Mouse (Mus musculus) lung, embryonic 16.5 days (tissue): ENCODE data around the gene Magi1. TPM values are rescaled to one million over a fixed set of nuclear protein-coding genes. Genes with fewer than 3 reads are reported as not detected.

Source experiments
- ATAC-seq: fragments of 200-750 bp; cut with Nextera tagmentation; 2 replicates; pipeline ENCODE4 v1.8.0; 2017; ENCODE audit warnings: low read depth, mild to moderate bottlenecking, moderate library complexity
- H3K27ac ChIP-seq: fragments of 300-500 bp; sonication (generic); 2 replicates; pipeline ENCODE4 v1.5.1; 2014; ENCODE audit warnings: mild to moderate bottlenecking, control low read depth, low read length
- H3K27me3 ChIP-seq: fragments of 300-500 bp; sonication (generic); 2 replicates; pipeline ENCODE4 v1.6.1; 2014; ENCODE audit warnings: low read depth, low read length, mixed read lengths; ENCODE audit not compliant: control insufficient read depth, insufficient read depth
- H3K36me3 ChIP-seq: fragments of 300-500 bp; sonication (generic); 2 replicates; pipeline ENCODE4 v1.6.1; 2014; ENCODE audit warnings: low read length; ENCODE audit not compliant: control insufficient read depth, insufficient read depth
- H3K4me1 ChIP-seq: fragments of 300-500 bp; sonication (generic); replicated peaks from 2 replicates; pipeline ENCODE4 v1.6.1; 2014; ENCODE audit warnings: low read length, mixed read lengths; ENCODE audit not compliant: control insufficient read depth, insufficient read depth
- H3K4me2 ChIP-seq: fragments of 300-500 bp; sonication (generic); 2 replicates; pipeline ENCODE4 v1.6.1; 2014; ENCODE audit warnings: low read depth, low read length, control low read depth
- H3K4me3 ChIP-seq: fragments of 300-500 bp; sonication (generic); 2 replicates; pipeline ENCODE4 v1.5.1; 2014; ENCODE audit warnings: mild to moderate bottlenecking, low read length, control low read depth
- H3K9ac ChIP-seq: fragments of 300-500 bp; sonication (generic); 2 replicates; pipeline ENCODE4 v1.6.1; 2014; ENCODE audit warnings: low read length, control low read depth
- H3K9me3 ChIP-seq: fragments of 300-500 bp; sonication (generic); 2 replicates; pipeline ENCODE4 v1.6.1; 2016; ENCODE audit warnings: low read length; ENCODE audit not compliant: control insufficient read depth
- WGBS: fragments of 180-500 bp; shearing (Covaris S2); extraction: QIAGEN DNeasy Blood & Tissue Kit; methylation state at CpG from one replicate; pipeline ENCODE4 v1.1.7; 2014; 5-methylcytosine and 5-hydroxymethylcytosine counted together
- polyA plus RNA-seq: library from polyadenylated mRNA; unstranded; fragments of >200 nt; fragmentation: Nextera tagmentation; extraction: Ambion mirVana; gene quantifications from 2 replicates; pipeline ENCODE4 v1.2.1, GENCODE M21; 2015

Magi1 gene
- polyA plus RNA-seq, 1 experiment from 2014 or later, result 9.4 TPM

GRCm38 (mm10) chr6:94125144-94125543 lies 158.6 kb downstream of the Magi1 start:
- Histone ChIP-seq H3K4me2 (no peak overlapping the region), H3K36me3 (no peaks in the 10 kb centered on the region), H3K9me3 (no peaks in the 10 kb centered on the region), H3K4me3 (no peak overlapping the region), H3K27ac (no peak overlapping the region), H3K4me1 (peaks cover 36% of the 10 kb centered on the region), H3K9ac (no peak overlapping the region), H3K27me3 (no peaks in the 10 kb centered on the region)
- peak; percentile 32; the same call in 1 of the 2 replicates for ATAC-seq
- 19% methylated on average over 6 of the region's 6 CpGs for WGBS

DNA sequence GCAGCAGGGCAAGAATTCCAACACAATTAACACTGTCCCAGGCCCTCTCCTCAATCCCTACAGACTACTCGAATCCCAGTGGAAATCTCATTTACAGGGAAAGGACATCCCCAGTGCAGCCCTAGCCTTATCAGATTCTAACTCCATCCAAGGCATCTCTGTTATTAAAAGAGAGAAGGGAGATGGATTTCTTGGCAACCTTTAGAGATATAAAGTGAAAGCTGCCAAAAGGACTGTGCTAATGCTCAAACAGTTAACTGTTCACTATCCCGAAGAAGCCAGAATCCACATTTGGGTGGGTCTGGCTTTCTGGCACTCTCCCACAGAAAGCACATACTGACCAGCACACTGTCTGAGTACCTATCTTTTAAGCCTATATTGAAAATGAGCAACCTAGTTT lies 159.4 kb downstream of the Magi1 start:
- peaks cover 36% of the 10 kb centered on the region for H3K4me1 ChIP-seq
- no peak for ATAC-seq
- 33% methylated on average over 2 of the region's 2 CpGs for WGBS

GRCm38 (mm10) chr6:94122566-94123150 lies 161.1 kb downstream of the Magi1 start:
- Histone ChIP-seq H3K36me3 (no peaks in the 10 kb centered on the region), H3K9me3 (no peaks in the 10 kb centered on the region), H3K27ac (no peak overlapping the region), H3K9ac (no peak overlapping the region), H3K4me2 (no peak overlapping the region), H3K27me3 (no peaks in the 10 kb centered on the region), H3K4me1 (peaks cover 28% of the 10 kb centered on the region), H3K4me3 (no peak overlapping the region)
- no peak for ATAC-seq
- 68% methylated on average over 8 of the region's 8 CpGs for WGBS

More for the DNA sequence above, 159.4 kb downstream of the Magi1 start:
- Histone ChIP-seq H3K27ac (no peak overlapping the region), H3K4me2 (no peak overlapping the region), H3K4me3 (no peak overlapping the region), H3K9me3 (no peaks in the 10 kb centered on the region), H3K36me3 (no peaks in the 10 kb centered on the region), H3K27me3 (no peaks in the 10 kb centered on the region), H3K9ac (no peak overlapping the region)

DNA sequence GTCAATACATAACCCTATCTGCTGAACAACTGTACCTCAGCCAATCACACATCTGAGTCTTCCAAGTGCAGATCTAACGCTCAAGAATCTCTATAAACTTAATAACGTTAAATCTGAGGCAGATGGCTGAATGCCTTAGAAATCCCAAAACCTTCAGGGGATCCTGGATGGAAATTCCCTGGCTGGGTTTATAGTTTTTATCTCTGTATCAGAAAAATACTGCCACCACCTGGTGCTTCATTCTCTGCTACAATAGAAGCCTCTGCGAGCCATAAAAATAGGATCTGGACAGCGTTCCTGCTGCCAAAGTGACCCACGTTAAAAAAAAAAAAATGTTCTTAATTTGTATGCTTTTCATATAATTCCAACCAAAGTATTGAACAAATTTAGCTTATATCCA lies 162.2 kb downstream of the Magi1 start:
- no peak overlapping the region for H3K4me3 ChIP-seq
- H3K9me3 ChIP-seq, result no peaks in the 10 kb centered on the region
- no peak for ATAC-seq
- no peaks in the 10 kb centered on the region for H3K27me3 ChIP-seq
- no peak overlapping the region for H3K27ac ChIP-seq
- no peak overlapping the region for H3K4me2 ChIP-seq
- WGBS, result 62% methylated on average over 5 of the region's 5 CpGs
- H3K4me1 ChIP-seq, result peaks cover 18% of the 10 kb centered on the region
- H3K9ac ChIP-seq, result no peak overlapping the region
- H3K36me3 ChIP-seq, result no peaks in the 10 kb centered on the region

DNA sequence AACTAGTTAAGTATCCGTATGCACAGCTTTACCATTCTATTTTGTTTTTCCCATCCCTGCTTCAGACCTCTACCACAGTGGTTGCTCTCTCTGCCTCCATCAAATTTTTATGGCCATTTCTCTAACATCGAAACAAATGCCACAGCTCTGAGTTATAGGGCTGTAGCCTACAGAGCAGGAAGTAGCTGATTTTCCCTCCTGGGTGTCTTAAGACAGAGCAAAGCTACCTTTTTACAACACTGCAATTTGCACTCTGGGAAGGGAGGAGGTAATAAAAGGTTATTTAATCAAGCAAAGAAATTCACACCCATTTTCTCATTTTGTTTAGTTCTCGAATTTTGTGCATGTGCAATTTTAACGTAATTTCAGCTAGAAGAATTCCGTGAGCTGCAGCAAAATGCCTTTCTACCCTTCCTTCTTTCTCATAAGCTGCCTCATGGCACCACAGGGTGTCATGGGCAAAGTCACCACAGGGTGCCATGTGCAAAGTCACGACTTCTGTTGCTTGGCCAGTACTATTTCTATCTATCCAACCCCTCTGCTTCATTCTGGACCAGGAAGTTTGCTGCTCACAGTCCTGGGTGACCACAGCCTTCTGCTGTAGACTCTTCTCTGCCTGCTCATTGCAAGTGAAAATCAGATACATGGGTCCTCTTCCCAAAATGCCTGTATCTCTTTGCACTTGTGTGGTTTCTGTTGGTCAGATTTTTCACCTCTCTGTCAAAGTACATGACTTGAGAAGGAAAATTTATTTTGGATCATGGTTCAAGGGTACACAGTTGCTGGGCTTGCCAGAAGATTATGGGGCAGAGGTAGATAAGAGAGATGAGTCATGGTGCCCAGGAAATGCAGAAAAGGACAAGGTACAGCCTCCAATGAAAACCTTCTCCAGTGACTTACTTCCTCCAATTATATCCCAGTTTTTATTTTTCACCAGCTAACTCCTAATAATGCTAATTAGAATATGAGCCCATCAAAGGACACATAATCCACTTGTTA lies 167.0 kb downstream of the Magi1 start:
- no peak overlapping the region for H3K4me3 ChIP-seq
- no peak for ATAC-seq
- H3K9ac ChIP-seq, result no peak overlapping the region
- H3K9me3 ChIP-seq, result no peaks in the 10 kb centered on the region
- H3K36me3 ChIP-seq, result no peaks in the 10 kb centered on the region
- no peak overlapping the region for H3K27ac ChIP-seq
- no peaks in the 10 kb centered on the region; the same call in 1 of the 2 replicates for H3K4me1 ChIP-seq
- H3K4me2 ChIP-seq, result no peak overlapping the region
- 87% methylated on average over 6 of the region's 6 CpGs for WGBS
- no peaks in the 10 kb centered on the region for H3K27me3 ChIP-seq

DNA sequence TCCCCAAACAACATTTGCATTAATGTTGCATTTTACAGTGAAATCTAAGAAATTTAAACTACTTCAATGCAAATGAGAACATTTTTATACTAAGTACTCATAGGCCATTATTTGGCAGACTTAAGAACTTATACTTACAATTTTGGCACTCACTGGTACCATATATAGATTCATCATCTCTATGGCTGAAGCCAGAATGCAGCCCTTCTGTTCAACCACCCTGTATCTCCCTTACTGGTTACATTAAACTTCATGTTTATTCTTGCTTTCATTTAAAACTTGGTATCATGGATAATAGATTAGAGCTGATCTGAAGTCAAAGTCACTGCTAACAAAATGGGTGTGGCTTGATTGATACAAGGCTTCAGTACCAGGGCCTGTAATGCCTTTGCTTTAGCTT lies 171.9 kb downstream of the Magi1 start:
- Histone ChIP-seq H3K4me1 (peaks cover 9% of the 10 kb centered on the region), H3K36me3 (no peaks in the 10 kb centered on the region), H3K4me3 (no peak overlapping the region), H3K9ac (no peak overlapping the region), H3K27me3 (no peaks in the 10 kb centered on the region), H3K9me3 (no peaks in the 10 kb centered on the region), H3K27ac (no peak overlapping the region), H3K4me2 (no peak overlapping the region)
- ATAC-seq, result no peak

GRCm38 (mm10) chr6:94107401-94108107 lies 176.2 kb downstream of the Magi1 start:
- no peaks in the 10 kb centered on the region for H3K27me3 ChIP-seq
- no peaks in the 10 kb centered on the region for H3K36me3 ChIP-seq
- no peak overlapping the region for H3K9ac ChIP-seq
- peaks cover 20% of the 10 kb centered on the region for H3K4me1 ChIP-seq
- H3K27ac ChIP-seq, result no peak overlapping the region
- no peaks in the 10 kb centered on the region for H3K9me3 ChIP-seq
- ATAC-seq, result peak; percentile 38; the same call in 1 of the 2 replicates
- no peak overlapping the region for H3K4me2 ChIP-seq
- H3K4me3 ChIP-seq, result no peak overlapping the region
- 23% methylated on average over 11 of the region's 11 CpGs for WGBS

DNA sequence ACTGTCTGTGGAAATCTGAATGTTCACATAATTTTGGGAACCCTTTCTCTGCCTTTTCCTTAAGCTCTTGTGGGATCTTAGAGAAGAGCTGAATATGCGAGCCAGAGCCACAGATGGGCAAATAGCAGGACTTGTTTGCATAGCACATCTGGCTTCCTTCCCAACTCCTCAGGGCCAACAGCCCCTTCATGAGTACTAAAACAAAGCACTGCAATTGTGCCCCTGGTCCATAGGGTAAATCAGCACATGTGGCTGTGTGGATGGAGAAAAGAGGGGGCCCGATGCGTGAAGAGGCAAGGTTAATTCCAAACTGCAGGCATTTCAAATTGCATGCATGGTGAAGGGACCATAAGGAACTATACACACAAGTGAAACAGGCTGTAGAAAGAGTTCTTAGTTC lies 180.1 kb downstream of the Magi1 start:
- H3K4me2 ChIP-seq, result peak overlapping the region; percentile 14; the same call in 1 of the 2 replicates
- H3K9ac ChIP-seq, result no peak overlapping the region
- H3K36me3 ChIP-seq, result no peaks in the 10 kb centered on the region
- peaks cover 27% of the 10 kb centered on the region for H3K4me1 ChIP-seq
- H3K4me3 ChIP-seq, result no peak overlapping the region
- ATAC-seq, result no peak
- no peaks in the 10 kb centered on the region for H3K27me3 ChIP-seq
- WGBS, result 44% methylated on average over 3 of the region's 3 CpGs
- no peak overlapping the region for H3K27ac ChIP-seq
- no peaks in the 10 kb centered on the region for H3K9me3 ChIP-seq

DNA sequence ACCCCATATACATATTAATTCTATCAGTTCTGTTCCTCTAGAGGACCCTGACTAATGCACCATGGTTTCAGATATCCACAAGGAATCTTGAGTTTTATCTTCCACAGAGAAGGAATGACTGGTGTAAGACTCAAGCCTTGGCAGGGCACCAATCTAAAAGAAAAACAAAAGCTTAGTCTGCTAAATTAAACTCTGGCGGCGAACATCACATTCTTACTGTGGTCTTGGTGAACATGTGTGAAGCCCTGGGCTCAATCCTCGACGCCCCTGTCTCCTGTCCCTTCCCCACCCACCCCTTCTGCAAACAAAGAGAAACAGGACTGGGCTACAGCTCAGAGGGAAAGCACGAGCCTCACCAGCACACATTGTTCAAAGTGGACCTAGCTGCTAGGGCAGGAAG lies 182.5 kb downstream of the Magi1 start:
- WGBS, result 19% methylated on average over 5 of the region's 5 CpGs
- no peak overlapping the region for H3K27ac ChIP-seq
- peak; percentile 41; the same call in 1 of the 2 replicates for ATAC-seq

More for the DNA sequence above, 182.5 kb downstream of the Magi1 start:
- H3K36me3 ChIP-seq, result no peaks in the 10 kb centered on the region
- no peak overlapping the region for H3K9ac ChIP-seq
- no peak overlapping the region for H3K4me2 ChIP-seq
- no peaks in the 10 kb centered on the region for H3K9me3 ChIP-seq
- H3K27me3 ChIP-seq, result no peaks in the 10 kb centered on the region
- peaks cover 18% of the 10 kb centered on the region for H3K4me1 ChIP-seq
- no peak overlapping the region for H3K4me3 ChIP-seq
